Mouse (Mus musculus) neural tube, embryonic 15.5 days (tissue): ENCODE measurements around the gene Zic5. TPM values are rescaled to one million over a fixed set of nuclear protein-coding genes. Genes with fewer than 3 reads are reported as not detected.
"Not testable (repeated sequence)": the region's sequence is repeated elsewhere in the genome, so short reads cannot be mapped to it uniquely, and the experiment has no call there.

Experiments
- ATAC-seq: fragments of 200-750 bp; cut with Nextera tagmentation; 2 replicates; pipeline ENCODE4 v1.8.0; 2017; ENCODE audit warnings: mild to moderate bottlenecking, moderate TSS enrichment, moderate library complexity; ENCODE audit not compliant: low FRiP score
- H3K27ac ChIP-seq: fragments of 300-500 bp; sonication (generic); replicated peaks from 2 replicates; pipeline ENCODE4 v1.5.1; 2015; ENCODE audit warnings: mild to moderate bottlenecking, inconsistent platforms
- H3K27me3 ChIP-seq: fragments of 300-500 bp; sonication (generic); replicated peaks from 2 replicates; pipeline ENCODE4 v1.6.1; 2015; ENCODE audit warnings: inconsistent platforms
- H3K36me3 ChIP-seq: fragments of 300-500 bp; sonication (generic); 2 replicates; pipeline ENCODE4 v1.6.1; 2015; ENCODE audit warnings: inconsistent platforms
- H3K4me1 ChIP-seq: fragments of 300-500 bp; sonication (generic); 2 replicates; pipeline ENCODE4 v1.6.1; 2015; ENCODE audit warnings: inconsistent platforms
- H3K4me2 ChIP-seq: fragments of 300-500 bp; sonication (generic); 2 replicates; pipeline ENCODE4 v1.6.1; 2015; ENCODE audit warnings: inconsistent platforms, mild to moderate bottlenecking, moderate library complexity
- H3K4me3 ChIP-seq: fragments of 300-500 bp; sonication (generic); replicated peaks from 2 replicates; pipeline ENCODE4 v1.5.1; 2015; ENCODE audit warnings: mild to moderate bottlenecking, inconsistent platforms
- H3K9ac ChIP-seq: fragments of 300-500 bp; sonication (generic); replicated peaks from 2 replicates; pipeline ENCODE4 v1.6.1; 2015; ENCODE audit warnings: mild to moderate bottlenecking, inconsistent platforms
- H3K9me3 ChIP-seq: fragments of 300-500 bp; sonication (generic); replicated peaks from 2 replicates; pipeline ENCODE4 v1.6.1; 2016; ENCODE audit warnings: inconsistent platforms
- WGBS: fragments of 180-500 bp; shearing (Covaris S2); methylation state at CpG from one replicate; pipeline ENCODE4 v1.1.7; 2015; ENCODE audit warnings: mixed read lengths; 5-methylcytosine and 5-hydroxymethylcytosine counted together
- polyA plus RNA-seq: library from polyadenylated mRNA; unstranded; fragments of >200 nt; fragmentation: Nextera tagmentation; extraction: Ambion mirVana; gene quantifications from 2 replicates; pipeline ENCODE4 v1.2.1, GENCODE M21; 2015

Zic5 gene
- polyA plus RNA-seq, 1 experiment from 2014 or later, result 6.2 TPM

DNA sequence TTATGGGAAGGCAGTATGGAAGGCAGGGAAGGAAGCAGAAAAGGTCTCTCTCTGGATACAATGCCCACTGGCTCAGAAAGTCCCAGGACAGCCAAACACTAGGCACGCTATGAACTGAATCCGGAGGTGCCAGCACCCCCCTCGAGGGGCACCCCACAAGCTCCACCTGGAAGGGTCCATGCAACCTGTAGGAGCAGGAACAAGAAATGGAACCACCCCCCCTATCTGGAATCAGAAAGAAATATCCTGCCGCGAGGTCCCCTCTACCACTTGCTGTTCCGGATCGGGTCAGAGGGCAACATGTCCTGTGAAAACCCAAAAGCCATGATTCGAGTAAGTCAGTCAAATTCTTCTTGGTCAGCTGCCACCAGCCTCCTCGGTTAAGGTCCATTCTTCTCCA, 3.5 kb downstream of the Zic5 start:
- H3K27me3 ChIP-seq, result peaks cover 63% of the 10 kb centered on the region
- 20% methylated on average over 9 of the region's 9 CpGs for WGBS
- no peaks in the 10 kb centered on the region for H3K36me3 ChIP-seq
- H3K4me3 ChIP-seq, result peak overlapping the region; percentile 47
- peak overlapping the region; percentile 14; the same call in 1 of the 2 replicates for H3K9ac ChIP-seq
- peak overlapping the region; percentile 81 for H3K4me2 ChIP-seq
- no peaks in the 10 kb centered on the region for H3K9me3 ChIP-seq
- peak overlapping the region; percentile 41; the same call in 1 of the 2 replicates for H3K27ac ChIP-seq
- no peak for ATAC-seq
- H3K4me1 ChIP-seq, result peaks cover 23% of the 10 kb centered on the region

DNA sequence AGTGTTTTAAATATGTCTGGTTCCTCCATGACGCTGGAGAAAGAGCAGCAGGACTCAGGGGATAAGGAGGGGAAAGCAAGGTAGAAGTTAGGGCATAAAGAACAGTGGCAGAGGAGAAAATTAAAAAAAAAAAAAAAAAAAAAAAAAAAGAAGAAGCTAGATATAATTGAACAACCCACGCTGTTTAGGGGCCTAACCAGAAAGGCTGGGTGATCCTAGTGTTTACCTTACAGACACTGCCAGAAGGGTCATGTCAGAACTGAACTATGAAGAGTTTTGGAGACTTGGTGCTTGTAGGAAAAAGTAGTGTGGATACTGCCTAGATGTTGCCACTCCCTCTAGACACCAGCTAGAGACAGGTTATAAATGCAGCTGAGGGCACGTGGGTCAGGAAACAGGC, 4.0 kb downstream of the Zic5 start:
- H3K27me3 ChIP-seq, result peaks cover 58% of the 10 kb centered on the region
- 31% methylated on average over 3 of the region's 3 CpGs for WGBS
- H3K9ac ChIP-seq, result peak overlapping the region; percentile 14; the same call in 1 of the 2 replicates
- H3K4me1 ChIP-seq, result peaks cover 23% of the 10 kb centered on the region
- no peak for ATAC-seq
- peak overlapping the region; percentile 81 for H3K4me2 ChIP-seq
- no peaks in the 10 kb centered on the region for H3K9me3 ChIP-seq
- H3K36me3 ChIP-seq, result no peaks in the 10 kb centered on the region
- peak overlapping the region; percentile 47 for H3K4me3 ChIP-seq
- peak overlapping the region; percentile 41; the same call in 1 of the 2 replicates for H3K27ac ChIP-seq

GRCm38 (mm10) chr14:122460226-122460625, 5.3 kb downstream of the Zic5 start:
- no peak overlapping the region; the same call in 1 of the 2 replicates for H3K4me3 ChIP-seq
- no peak overlapping the region for H3K9ac ChIP-seq

GRCm38 (mm10) chr14:122459776-122460175, 5.7 kb downstream of the Zic5 start:
- WGBS, result 88% methylated on average over 1 of the region's 1 CpGs
- H3K27me3 ChIP-seq, result peaks cover 49% of the 10 kb centered on the region
- ATAC-seq, result no peak

More at GRCm38 (mm10) chr14:122460226-122460625, 5.3 kb downstream of the Zic5 start:
- Histone ChIP-seq H3K4me2 (0 out of 2 replicates have a peak overlapping the region, but pooled peaks have one; percentile 4), H3K9me3 (no peaks in the 10 kb centered on the region), H3K4me1 (peaks cover 20% of the 10 kb centered on the region), H3K27me3 (peaks cover 52% of the 10 kb centered on the region), H3K27ac (no peak overlapping the region), H3K36me3 (no peaks in the 10 kb centered on the region)
- WGBS, result 48% methylated on average over 5 of the region's 5 CpGs
- no peak for ATAC-seq

GRCm38 (mm10) chr14:122459332-122459731, 6.1 kb downstream of the Zic5 start:
- not testable (repeated sequence) for H3K36me3 ChIP-seq, H3K9me3 ChIP-seq, H3K4me3 ChIP-seq, H3K9ac ChIP-seq, H3K27ac ChIP-seq, H3K4me2 ChIP-seq, ATAC-seq
- Histone ChIP-seq H3K27me3 (peaks cover 49% of the 10 kb centered on the region), H3K4me1 (peaks cover 12% of the 10 kb centered on the region)
- WGBS, result 74% methylated on average over 12 of the region's 12 CpGs

More at GRCm38 (mm10) chr14:122459776-122460175, 5.7 kb downstream of the Zic5 start:
- no peak overlapping the region for H3K27ac ChIP-seq
- no peak overlapping the region for H3K4me2 ChIP-seq
- no peaks in the 10 kb centered on the region for H3K36me3 ChIP-seq
- H3K9me3 ChIP-seq, result no peaks in the 10 kb centered on the region
- no peak overlapping the region for H3K4me3 ChIP-seq
- no peak overlapping the region for H3K9ac ChIP-seq
- peaks cover 15% of the 10 kb centered on the region for H3K4me1 ChIP-seq

DNA sequence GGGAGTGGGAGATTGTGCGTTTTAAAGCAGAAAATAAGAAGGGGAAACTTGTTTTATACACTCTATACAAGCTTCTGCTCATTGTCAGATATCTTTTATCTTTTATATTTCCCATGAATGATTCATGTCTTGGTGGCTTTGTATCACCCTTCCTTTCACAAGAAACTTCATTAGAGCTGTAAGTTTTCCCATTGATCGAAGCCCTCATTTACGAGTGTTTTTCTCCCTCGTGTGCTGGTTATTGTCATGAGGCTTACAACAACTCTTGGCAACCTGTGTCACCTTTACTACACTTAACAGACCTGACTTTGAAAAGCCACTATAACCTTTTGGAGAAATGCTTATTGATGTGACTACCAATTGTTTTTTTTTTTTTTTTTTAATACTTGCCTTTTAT, 9.9 kb downstream of the Zic5 start:
- peaks cover 25% of the 10 kb centered on the region for H3K4me1 ChIP-seq
- no peak for ATAC-seq
- no peak overlapping the region for H3K4me2 ChIP-seq
- no peak overlapping the region for H3K4me3 ChIP-seq
- H3K9ac ChIP-seq, result no peak overlapping the region
- H3K27me3 ChIP-seq, result peaks cover 55% of the 10 kb centered on the region
- WGBS, result 30% methylated on average over 4 of the region's 4 CpGs
- no peak overlapping the region for H3K27ac ChIP-seq
- H3K9me3 ChIP-seq, result no peaks in the 10 kb centered on the region
- H3K36me3 ChIP-seq, result no peaks in the 10 kb centered on the region

- whole genome bisulfite sequencing, result 34% methylated on average over 10 of the region's 10 CpGs
- peaks cover 31% of the 10 kb centered on the region for H3K4me1 ChIP-seq
- H3K9ac ChIP-seq, result no peak overlapping the region
- ATAC-seq, result no peak
- H3K27ac ChIP-seq, result no peak overlapping the region
- H3K4me3 ChIP-seq, result no peak overlapping the region
- no peaks in the 10 kb centered on the region for H3K9me3 ChIP-seq
- H3K36me3 ChIP-seq, result no peaks in the 10 kb centered on the region
- no peak overlapping the region for H3K4me2 ChIP-seq
- peaks cover 56% of the 10 kb centered on the region for H3K27me3 ChIP-seq
Measured at GRCm38 (mm10) chr14:122454901-122455561, 10.4 kb downstream of the Zic5 start.

DNA sequence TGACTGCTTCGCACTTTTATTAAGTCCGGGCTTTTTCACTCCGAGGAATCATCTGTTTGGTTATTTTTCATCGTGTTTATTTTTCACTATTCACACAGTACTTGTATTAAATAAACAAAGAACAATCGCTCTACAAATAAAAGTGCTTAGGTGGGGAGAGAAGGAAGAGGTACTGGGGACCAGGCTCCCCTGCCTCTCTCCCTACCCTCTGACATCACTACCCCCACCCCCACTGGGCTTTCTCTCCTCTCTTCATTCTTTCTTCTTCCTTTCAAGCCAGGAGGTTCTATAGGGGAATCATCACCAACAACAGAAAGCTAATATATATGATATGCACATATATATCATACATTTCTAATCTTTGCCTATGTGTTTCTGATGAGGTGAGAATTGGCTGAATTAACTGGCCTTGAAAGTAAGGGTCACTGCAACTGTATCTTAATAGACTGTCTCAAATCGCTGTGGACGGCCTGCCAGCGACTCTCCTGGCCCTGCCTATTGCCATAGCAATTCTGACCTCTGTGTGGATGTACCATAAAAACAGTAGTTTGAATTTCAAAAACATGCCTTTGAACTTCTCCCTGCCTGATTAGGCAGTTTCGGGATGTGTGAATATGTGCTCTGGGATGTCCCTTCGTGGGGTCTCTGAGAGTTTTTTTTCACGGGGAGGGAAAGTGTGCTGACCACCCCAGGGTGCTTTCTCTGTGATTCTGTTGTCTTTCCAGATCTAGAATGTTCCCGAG, 11.3 kb downstream of the Zic5 start:
- Histone ChIP-seq H3K27me3 (peaks cover 60% of the 10 kb centered on the region), H3K4me3 (peak overlapping the region; percentile 19), H3K9ac (no peak overlapping the region), H3K36me3 (no peaks in the 10 kb centered on the region), H3K27ac (peak overlapping the region; percentile 48; the same call in 1 of the 2 replicates), H3K9me3 (no peaks in the 10 kb centered on the region), H3K4me2 (peak overlapping the region; percentile 50), H3K4me1 (peaks cover 35% of the 10 kb centered on the region)
- no peak for ATAC-seq
- WGBS, result 7% methylated on average over 12 of the region's 12 CpGs

- Histone ChIP-seq H3K4me2 (peak overlapping the region; percentile 50), H3K9me3 (no peaks in the 10 kb centered on the region), H3K36me3 (no peaks in the 10 kb centered on the region), H3K9ac (no peak overlapping the region), H3K27me3 (peaks cover 66% of the 10 kb centered on the region), H3K4me1 (peaks cover 35% of the 10 kb centered on the region), H3K4me3 (peak overlapping the region; percentile 19), H3K27ac (peak overlapping the region; percentile 74; the same call in 1 of the 2 replicates)
- 1% methylated on average over 32 of the region's 32 CpGs for WGBS
- ATAC-seq, result peak; percentile 43
Measured at GRCm38 (mm10) chr14:122453388-122453995, 12.0 kb downstream of the Zic5 start.

GRCm38 (mm10) chr14:122452701-122453387, 12.6 kb downstream of the Zic5 start:
- no peaks in the 10 kb centered on the region for H3K36me3 ChIP-seq
- H3K27ac ChIP-seq, result peak overlapping the region; percentile 74; the same call in 1 of the 2 replicates
- 10% methylated on average over 13 of the region's 13 CpGs for WGBS
- no peaks in the 10 kb centered on the region for H3K9me3 ChIP-seq
- ATAC-seq, result peak; percentile 5; the same call in 1 of the 2 replicates
- H3K4me1 ChIP-seq, result peaks cover 35% of the 10 kb centered on the region
- H3K27me3 ChIP-seq, result peaks cover 72% of the 10 kb centered on the region
- H3K4me2 ChIP-seq, result peak overlapping the region; percentile 50
- H3K9ac ChIP-seq, result no peak overlapping the region
- H3K4me3 ChIP-seq, result no peak overlapping the region

DNA sequence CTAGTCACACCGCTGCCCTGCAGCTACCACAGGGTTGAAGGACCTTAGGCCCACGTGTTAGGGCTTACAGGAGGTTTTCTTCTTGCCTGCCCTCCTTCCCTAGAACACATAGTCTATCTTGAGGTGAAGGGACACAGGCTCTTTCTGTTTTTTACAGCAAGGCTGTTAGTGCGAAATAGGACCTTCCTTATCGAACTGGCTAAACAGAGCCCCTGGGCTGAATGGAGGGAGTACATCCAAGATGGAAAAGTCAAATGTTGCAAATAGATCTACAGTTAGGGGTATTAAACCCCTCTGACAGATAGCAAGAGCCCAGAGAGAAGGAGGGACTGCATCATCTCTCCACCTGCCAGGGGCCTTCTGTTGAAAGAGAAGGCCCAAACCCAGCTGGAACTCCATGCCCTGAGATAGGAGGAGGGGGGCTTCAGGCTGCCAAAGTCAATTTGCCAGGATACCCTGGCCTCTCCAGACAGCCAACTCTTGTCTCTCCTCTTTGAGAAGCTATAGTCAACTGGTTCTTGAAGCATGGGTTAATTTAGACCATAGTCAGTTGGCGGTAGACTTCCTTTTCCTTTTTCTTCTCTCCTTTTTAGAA, 13.8 kb downstream of the Zic5 start:
- no peaks in the 10 kb centered on the region for H3K9me3 ChIP-seq
- no peak overlapping the region for H3K9ac ChIP-seq
- no peak overlapping the region for H3K4me3 ChIP-seq
- H3K27ac ChIP-seq, result no peak overlapping the region
- peaks cover 77% of the 10 kb centered on the region for H3K27me3 ChIP-seq
- H3K36me3 ChIP-seq, result no peaks in the 10 kb centered on the region
- peaks cover 35% of the 10 kb centered on the region for H3K4me1 ChIP-seq
- ATAC-seq, result no peak
- peak overlapping the region; percentile 72 for H3K4me2 ChIP-seq
- 61% methylated on average over 5 of the region's 5 CpGs for WGBS
